Mouse (Mus musculus) kidney, adult 2 months (tissue): ENCODE data around the gene Osbpl9.

ENCODE experiments used
- CTCF ChIP-seq: fragments of 200-500 bp; conservative IDR thresholded peaks from 2 replicates; pipeline ENCODE4 v1.5.1; 2011; ENCODE audit warnings: low read depth, mild to moderate bottlenecking, control low read depth, low read length, moderate library complexity, mixed read lengths; ENCODE audit not compliant: insufficient read depth, insufficient read length
- POLR2A ChIP-seq: fragments of 200-500 bp; IDR thresholded peaks from one replicate; pipeline ENCODE4 v1.6.1; 2011; ENCODE audit warnings: low read depth, low read length, control low read depth

- no peak for TF ChIP-seq CTCF
- no peak for TF ChIP-seq POLR2A
Measured at GRCm38 (mm10) chr4:109185616-109186405, 16.3 kb downstream of the Osbpl9 start.
